Mouse (Mus musculus) ovary, postnatal 14 days (tissue): ENCODE measurements at regions not wholly inside any gene's neighbourhood (a gene's known extent, or its start where the extent isn't known, plus 50 kb on each side); places are given as distances from the start of the nearest gene placed in this dataset.

Experiments used
- DNase-seq: peaks from one replicate; pipeline ENCODE4 v3.0.0; 2022; ENCODE audit warnings: low spot score

- no peak for DNase-seq
These were observed 85.6 kb upstream of the Myo10 start for GRCm38 (mm10) chr15:25536451-25537334.

GRCm38 (mm10) chr15:25539344-25540176 lies 82.8 kb upstream of the Myo10 start:
- DNase-seq: no peak

GRCm38 (mm10) chr15:25542382-25542781 lies 79.9 kb upstream of the Myo10 start:
- DNase-seq: no peak

- no peak for DNase-seq
These were observed 76.1 kb upstream of the Myo10 start for GRCm38 (mm10) chr15:25546185-25546584.

- DNase-seq: no peak
These were observed 71.9 kb upstream of the Myo10 start for GRCm38 (mm10) chr15:25550269-25551054.

- no peak for DNase-seq
These were observed 67.4 kb upstream of the Myo10 start for GRCm38 (mm10) chr15:25554945-25555344.

GRCm38 (mm10) chr15:25555852-25556251 lies 66.5 kb upstream of the Myo10 start:
- no peak for DNase-seq

- no peak for DNase-seq
These were observed 64.8 kb upstream of the Myo10 start for GRCm38 (mm10) chr15:25557566-25557965.

GRCm38 (mm10) chr15:25558240-25558639 lies 64.1 kb upstream of the Myo10 start:
- no peak for DNase-seq

GRCm38 (mm10) chr15:25563641-25564040 lies 58.7 kb upstream of the Myo10 start:
- DNase-seq: no peak

GRCm38 (mm10) chr15:25572495-25572894 lies 49.8 kb upstream of the Myo10 start:
- no peak for DNase-seq
